Mouse (Mus musculus): Measurements from ENCODE around the gene Guca2a.
"Not testable (repeated sequence)": the region's sequence is repeated elsewhere in the genome, so short reads cannot be mapped to it uniquely, and the experiment has no call there.

The Guca2a gene

GRCm38 (mm10) chr4:119637176-119637845, at the start of gene Guca2a:
Guca2a (plus strand) TSS chr4:119637704.
- no peak for DNase-seq (ENCODE audit: low read depth)

- DNase-seq (ENCODE audit: low read depth): no peak
Observed at GRCm38 (mm10) chr4:119588037-119588436, 49.5 kb upstream of the Guca2a start.

GRCm38 (mm10) chr4:119589423-119589822, 48.1 kb upstream of the Guca2a start:
- no peak for DNase-seq (ENCODE audit: low read depth)

GRCm38 (mm10) chr4:119590027-119590426, 47.5 kb upstream of the Guca2a start:
- DNase-seq (ENCODE audit: low read depth): no peak

GRCm38 (mm10) chr4:119592479-119592878, 45.0 kb upstream of the Guca2a start:
- DNase-seq (ENCODE audit: low read depth): no peak

- DNase-seq (ENCODE audit: low read depth): no peak
Observed at GRCm38 (mm10) chr4:119594331-119594730, 43.2 kb upstream of the Guca2a start.

- no peak for DNase-seq (ENCODE audit: low read depth)
Observed at GRCm38 (mm10) chr4:119599605-119600004, 37.9 kb upstream of the Guca2a start.

GRCm38 (mm10) chr4:119609488-119609887, 28.0 kb upstream of the Guca2a start:
- peak; percentile 39 for DNase-seq (ENCODE audit: low read depth)

- no peak for DNase-seq (ENCODE audit: low read depth)
Observed at GRCm38 (mm10) chr4:119614078-119614477, 23.4 kb upstream of the Guca2a start.

GRCm38 (mm10) chr4:119614724-119615123, 22.8 kb upstream of the Guca2a start:
- DNase-seq (ENCODE audit: low read depth): no peak

GRCm38 (mm10) chr4:119626081-119626645, 11.3 kb upstream of the Guca2a start:
- no peak for DNase-seq (ENCODE audit: low read depth)

- no peak for DNase-seq (ENCODE audit: low read depth)
Observed at GRCm38 (mm10) chr4:119626876-119627275, 10.6 kb upstream of the Guca2a start.

GRCm38 (mm10) chr4:119627317-119627716, 10.2 kb upstream of the Guca2a start:
- no peak for DNase-seq (ENCODE audit: low read depth)

GRCm38 (mm10) chr4:119628363-119628762, 9.1 kb upstream of the Guca2a start:
- DNase-seq (ENCODE audit: low read depth): not testable (repeated sequence)

- DNase-seq (ENCODE audit: low read depth): no peak
Observed at GRCm38 (mm10) chr4:119631115-119631919, 6.2 kb upstream of the Guca2a start.

- DNase-seq (ENCODE audit: low read depth): no peak
Observed at GRCm38 (mm10) chr4:119632721-119633120, 4.8 kb upstream of the Guca2a start.

- DNase-seq (ENCODE audit: low read depth): no peak
Observed at GRCm38 (mm10) chr4:119633342-119633741, 4.2 kb upstream of the Guca2a start.

- no peak for DNase-seq (ENCODE audit: low read depth)
Observed at GRCm38 (mm10) chr4:119633948-119634347, 3.6 kb upstream of the Guca2a start.

- no peak for DNase-seq (ENCODE audit: low read depth)
Observed at GRCm38 (mm10) chr4:119634908-119635660, 2.4 kb upstream of the Guca2a start.

GRCm38 (mm10) chr4:119635686-119636085, 1.8 kb upstream of the Guca2a start:
- DNase-seq (ENCODE audit: low read depth): no peak

GRCm38 (mm10) chr4:119636731-119637130, 773 bp upstream of the Guca2a start:
- no peak for DNase-seq (ENCODE audit: low read depth)

GRCm38 (mm10) chr4:119637946-119638345, 442 bp downstream of the Guca2a start:
- DNase-seq (ENCODE audit: low read depth): no peak
